ENCODE assay signal across 12 mouse cellular contexts in genomic region chr11:54885406-54885805, GRCm38 (mm10). TPM values are rescaled to one million over a fixed set of nuclear protein-coding genes. Genes with fewer than 3 reads are reported as not detected.
DNase-seq lines count a peak whose midpoint lies in the region; ATAC-seq and TF ChIP-seq lines count a peak whose summit lies in the region.
"Had no signal": no experiment of that assay in that cellular context is flagged by ENCODE, and none has a peak within 500 bp of the region (broad histone marks: within the 10 kb centered on the region; RNA-seq: fewer than 3 reads in every experiment).

No protein-coding gene starts in this region.

- no peak overlapping the region for H3K4me2 ChIP-seq in liver, postnatal 0 days (ENCODE audit: low read depth, low read length)

- H3K4me3 ChIP-seq in heart, adult 2 months: no peak overlapping the region
- no peak overlapping the region for H3K4me3 ChIP-seq in liver, adult 2 months (ENCODE audit: insufficient read depth, low read depth, low read length)
- H3K4me3 ChIP-seq in bone marrow macrophage, adult 2 months (ENCODE audit: insufficient read depth, low read length): no peak overlapping the region
- H3K4me3 ChIP-seq in liver, postnatal 0 days (ENCODE audit: low read depth, low read length): no peak overlapping the region
- H3K4me3 ChIP-seq: forebrain, embryonic 10.5 days had no signal

- TF ChIP-seq EP300 in heart, adult 2 months (IDR thresholded peaks at IDR 0.05; ENCODE audit: insufficient read depth, low read depth, low read length): no peak
- no peak for TF ChIP-seq EP300 in liver, postnatal 0 days (IDR thresholded peaks at IDR 0.05; ENCODE audit: low read depth)

- TF ChIP-seq CTCF in heart, adult 2 months (IDR thresholded peaks at IDR 0.05): no peak
- TF ChIP-seq CTCF in liver, adult 2 months (IDR thresholded peaks at IDR 0.05; ENCODE audit: low read depth, low read length): no peak
- no peak for TF ChIP-seq CTCF in bone marrow macrophage, adult 2 months (IDR thresholded peaks at IDR 0.05; ENCODE audit: low read depth, low read length)
- TF ChIP-seq CTCF in liver, postnatal 0 days (IDR thresholded peaks at IDR 0.05; ENCODE audit: low read depth): no peak

- intact Hi-C loops in heart, adult 2 months (cut with DNase I): no loop called here

- no peaks in the 10 kb centered on the region for H3K36me3 ChIP-seq in heart, adult 2 months (ENCODE audit: control insufficient read depth, insufficient read depth, low read length)
- H3K36me3 ChIP-seq in liver, adult 2 months (ENCODE audit: control insufficient read depth, insufficient read depth, low read length): no peaks in the 10 kb centered on the region
- H3K36me3 ChIP-seq in liver, postnatal 0 days (replicated peaks; ENCODE audit: insufficient read depth, low read length): no peaks in the 10 kb centered on the region
- H3K36me3 ChIP-seq: forebrain, embryonic 10.5 days had no signal

- H3K79me2 ChIP-seq in heart, adult 2 months (replicated peaks; ENCODE audit: control insufficient read depth, insufficient read depth, low read length): no peaks in the 10 kb centered on the region
- H3K79me2 ChIP-seq in liver, adult 2 months (ENCODE audit: control insufficient read depth, insufficient read depth, low read length): no peaks in the 10 kb centered on the region

- TF ChIP-seq POLR2A in heart, adult 2 months (IDR thresholded peaks at IDR 0.05; ENCODE audit: insufficient read depth, low read depth, low read length): no peak
- TF ChIP-seq POLR2A in liver, adult 2 months (IDR thresholded peaks at IDR 0.05; ENCODE audit: extremely low read depth, insufficient read depth, low read length): no peak
- no peak for TF ChIP-seq POLR2A in bone marrow macrophage, adult 2 months (IDR thresholded peaks at IDR 0.05; ENCODE audit: borderline replicate concordance, low read depth, low read length)

- 94% methylated on average over 2 of the region's 2 CpGs for WGBS in heart, adult 2 months
- WGBS in liver, adult 2 months: 96% methylated on average over 2 of the region's 2 CpGs
- 82% methylated on average over 2 of the region's 2 CpGs for WGBS in liver, postnatal 0 days (ENCODE audit: insufficient replicate concordance)

- no peak for ATAC-seq in liver, postnatal 0 days

- H3K27me3 ChIP-seq in heart, adult 2 months (ENCODE audit: control insufficient read depth, insufficient read depth, low read length): no peaks in the 10 kb centered on the region
- no peaks in the 10 kb centered on the region for H3K27me3 ChIP-seq in liver, adult 2 months (ENCODE audit: control insufficient read depth, insufficient read depth, low read length)
- no peaks in the 10 kb centered on the region for H3K27me3 ChIP-seq in liver, postnatal 0 days (ENCODE audit: insufficient read depth, low read length)

- no peaks in the 10 kb centered on the region for H3K9me3 ChIP-seq in liver, postnatal 0 days (ENCODE audit: low read length)
- H3K9me3 ChIP-seq: forebrain, embryonic 10.5 days had no signal

- peaks cover 21% of the 10 kb centered on the region for H3K4me1 ChIP-seq in heart, adult 2 months (ENCODE audit: control insufficient read depth, insufficient read depth, low read length)
- H3K4me1 ChIP-seq in liver, adult 2 months (ENCODE audit: control insufficient read depth, insufficient read depth, low read length): peaks cover 4% of the 10 kb centered on the region; the same call in 1 of the 2 replicates
- H3K4me1 ChIP-seq in bone marrow macrophage, adult 2 months (ENCODE audit: control insufficient read depth, insufficient read depth, low read length): peaks cover 64% of the 10 kb centered on the region
- H3K4me1 ChIP-seq in liver, postnatal 0 days (ENCODE audit: insufficient read depth): peaks cover 20% of the 10 kb centered on the region

- peak in 1 of 2 experiments; percentile 33 for DNase-seq in heart, adult 2 months
- no peak for DNase-seq in heart, postnatal 4 days
- DNase-seq in liver, adult 2 months (ENCODE audit: extremely low read depth, low read depth, low spot score): no peak
- DNase-seq in liver: no peak
- no peak for DNase-seq in liver, postnatal 0 days
- DNase-seq in MN1 (ENCODE audit: low spot score): no peak
- no peak for DNase-seq in layer of hippocampus, adult 8-10 months (ENCODE audit: low spot score in 2 of 2)
- DNase-seq: cerebellum, adult 9-10 months; right cerebral cortex, postnatal 4 days had no signal

- H3K9ac ChIP-seq in heart, adult 2 months (ENCODE audit: low read depth, low read length): no peak overlapping the region
- no peak overlapping the region for H3K9ac ChIP-seq in liver, adult 2 months (ENCODE audit: low read depth, low read length)
- no peak overlapping the region for H3K9ac ChIP-seq in liver, postnatal 0 days (replicated peaks)
- H3K9ac ChIP-seq: liver, embryonic 14.5 days had no signal

- H3K27ac ChIP-seq in heart, adult 2 months: peak overlapping the region; percentile 84
- H3K27ac ChIP-seq in liver, adult 2 months (replicated peaks; ENCODE audit: insufficient read depth, low read depth, low read length): peak overlapping the region; percentile 47
- H3K27ac ChIP-seq in bone marrow macrophage, adult 2 months (ENCODE audit: insufficient read depth, low read depth, low read length): peak overlapping the region; percentile 100
- peak overlapping the region; percentile 77 for H3K27ac ChIP-seq in liver, postnatal 0 days (ENCODE audit: low read depth)
- H3K27ac ChIP-seq: forebrain, embryonic 10.5 days had no signal

RNA-seq across cellular contexts. Expression of gene Gpx3, which starts 16.8 kb away (rescaled TPM):
- total RNA-seq in heart, adult 2 months (2021): 100 to 1,000 TPM; 219 to 246 TPM
- 362 and 401 TPM in 2 replicates for polyA plus RNA-seq in heart, adult 2 months (2012; rRNA removed)
- 100 to 1,000 TPM; 153 to 177 TPM for total RNA-seq in heart, postnatal 4 days (2021)
- 2.0 and 3.1 TPM in 2 replicates for total RNA-seq in liver, adult 2 months (2014; rRNA removed)
- 2.7 and 3.3 TPM in 2 replicates for polyA plus RNA-seq in liver, adult 2 months (2012; rRNA removed)
- polyA plus RNA-seq in bone marrow macrophage, adult 2 months (2012; ENCODE audit: insufficient read depth, insufficient read length, missing spikeins): 10.8 and 13.8 TPM in 2 replicates
- polyA plus RNA-seq in liver, postnatal 0 days (2015; fragmentation: Nextera tagmentation; extraction: Ambion mirVana): 29.7 and 30.4 TPM in 2 replicates
- total RNA-seq in layer of hippocampus, adult 8-10 months (2022): 1 to 10 TPM; 4.4 to 8.8 (median 5.1) TPM

RNA-seq across cellular contexts. Expression of gene Hint1, which starts 19.2 kb away (rescaled TPM):
- total RNA-seq in heart, adult 2 months (2021): 100 to 1,000 TPM; 258 to 297 TPM
- 477 and 498 TPM in 2 replicates for polyA plus RNA-seq in heart, adult 2 months (2012; rRNA removed)
- 100 to 1,000 TPM; 364 to 393 TPM for total RNA-seq in heart, postnatal 4 days (2021)
- 629 and 808 TPM in 2 replicates for total RNA-seq in liver, adult 2 months (2014; rRNA removed)
- polyA plus RNA-seq in liver, adult 2 months (2012; rRNA removed): 664 and 683 TPM in 2 replicates
- 324 and 359 TPM in 2 replicates for polyA plus RNA-seq in bone marrow macrophage, adult 2 months (2012; ENCODE audit: insufficient read depth, insufficient read length, missing spikeins)
- 791 and 898 TPM in 2 replicates for polyA plus RNA-seq in liver, postnatal 0 days (2015; fragmentation: Nextera tagmentation; extraction: Ambion mirVana)
- 100 to 1,000 TPM; 219 to 289 (median 258) TPM for total RNA-seq in layer of hippocampus, adult 8-10 months (2022)

RNA-seq across cellular contexts. Expression of gene Lyrm7, which starts 24.7 kb away (rescaled TPM):
- 10 to 100 TPM; 38.6 to 40.1 TPM for total RNA-seq in heart, adult 2 months (2021)
- polyA plus RNA-seq in heart, adult 2 months (2012; rRNA removed): 11.1 and 20.0 TPM in 2 replicates
- 10 to 100 TPM; 20.3 to 28.3 TPM for total RNA-seq in heart, postnatal 4 days (2021)
- 1.3 and 1.8 TPM in 2 replicates for total RNA-seq in liver, adult 2 months (2014; rRNA removed)
- polyA plus RNA-seq in liver, adult 2 months (2012; rRNA removed): 0.46 and 1.2 TPM in 2 replicates
- 0.67 and 1.7 TPM in 2 replicates for polyA plus RNA-seq in bone marrow macrophage, adult 2 months (2012; ENCODE audit: insufficient read depth, insufficient read length, missing spikeins)
- 2.9 and 5.0 TPM in 2 replicates for polyA plus RNA-seq in liver, postnatal 0 days (2015; fragmentation: Nextera tagmentation; extraction: Ambion mirVana)
- 10 to 100 TPM; 28.0 to 34.3 (median 30.4) TPM for total RNA-seq in layer of hippocampus, adult 8-10 months (2022)

Comparison
In these comparisons a context has a peak if more than half of its experiments do, and no peak if none do; other contexts are left out.
1. H3K27ac ChIP-seq: peak in every context shown above with its lines; median percentile 100 in bone marrow macrophage, adult 2 months; 84 in heart, adult 2 months; 77 in liver, postnatal 0 days; 47 in liver, adult 2 months.
2. RNA of gene Gpx3, which starts 16.8 kb away (total RNA-seq): 219 to 246 TPM in heart, adult 2 months and 153 to 177 TPM in heart, postnatal 4 days; 4.4 to 8.8 TPM in layer of hippocampus, adult 8-10 months and 2.0 to 3.1 TPM in liver, adult 2 months; every median in the first group is over 10 times any median in the second.